Mouse (Mus musculus) E14TG2a.4 (cell line): Measurements from ENCODE around the gene Olfr1375.

Source experiments
- CTCF ChIP-seq: conservative IDR thresholded peaks from 2 replicates; pipeline ENCODE4 v1.5.1; 2014; ENCODE audit warnings: low read length
- NANOG ChIP-seq: IDR thresholded peaks from 2 replicates; pipeline ENCODE4 v1.6.1; 2014; ENCODE audit warnings: borderline replicate concordance, low read length, mixed read lengths
- POU5F1 ChIP-seq: IDR thresholded peaks from 2 replicates; pipeline ENCODE4 v1.6.1; 2014; ENCODE audit warnings: low read length, borderline replicate concordance

DNA sequence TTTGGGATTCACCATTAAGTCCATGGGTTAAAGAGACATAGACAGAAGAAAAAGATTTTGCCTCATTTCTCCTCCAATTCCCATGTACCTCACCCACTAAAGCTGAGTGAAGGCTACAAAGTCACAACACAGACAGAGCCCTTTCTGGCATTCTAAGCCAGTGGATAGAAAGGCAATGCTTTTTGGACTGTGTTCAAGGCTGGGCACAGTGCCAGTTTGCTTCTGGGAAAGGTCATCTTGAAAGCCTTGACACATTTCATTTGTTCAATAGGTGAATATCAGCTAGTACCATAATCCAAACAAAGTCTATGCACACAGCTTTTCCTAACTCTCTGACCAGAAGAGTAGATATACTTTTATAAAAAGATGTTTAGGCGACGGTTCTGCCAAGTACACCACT is 12.0 kb upstream of the Olfr1375 start:
- TF ChIP-seq CTCF: no peak
- no peak for TF ChIP-seq POU5F1
- no peak for TF ChIP-seq NANOG
